In the genomic region with DNA sequence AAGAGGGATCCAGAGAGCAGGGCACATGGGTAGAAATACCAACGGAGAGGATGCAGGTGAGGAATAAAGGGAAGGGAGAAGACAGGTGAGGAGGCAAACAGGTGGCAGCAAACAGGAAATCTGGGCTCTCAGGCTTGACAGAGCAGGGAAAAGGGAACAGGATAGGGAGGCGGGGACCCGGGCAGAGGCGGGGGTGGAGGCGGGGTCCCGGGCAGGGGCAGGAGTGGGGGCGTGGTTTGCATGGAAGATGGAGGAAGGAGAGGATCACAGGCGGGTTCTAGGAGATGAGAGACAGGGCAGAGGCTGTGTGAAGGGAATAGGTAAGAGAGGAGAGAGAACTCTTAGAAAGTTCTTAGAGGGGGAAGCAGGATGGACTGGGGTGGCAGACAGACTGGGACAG, we compare ENCODE assay signal across 18 mouse cellular contexts. TPM values are rescaled to one million over a fixed set of nuclear protein-coding genes. Genes with fewer than 3 reads are reported as not detected.
DNase-seq lines count a peak whose midpoint lies in the region; ATAC-seq and TF ChIP-seq lines count a peak whose summit lies in the region.
"Had no signal": no experiment of that assay in that cellular context is flagged by ENCODE, and none has a peak within 500 bp of the region (broad histone marks: within the 10 kb centered on the region; RNA-seq: fewer than 3 reads in every experiment).

No protein-coding gene starts in this region.

- DNase-seq in adrenal gland, postnatal 10 days = peak; percentile 42
- DNase-seq in adrenal gland, postnatal 25 days = no peak
- peak; percentile 34 for DNase-seq in liver, postnatal 0 days
- DNase-seq in embryo, embryonic 10 days (ENCODE audit: low spot score) = peak; percentile 13
- DNase-seq in kidney, postnatal 4 days = peak; percentile 62 to 67
- DNase-seq in spleen, adult 18-20 months = no peak
- DNase-seq in thymus, postnatal 14 days = no peak
- DNase-seq: cerebellum, postnatal 25 days; left cerebral cortex, postnatal 4 days had no signal

- no peaks in the 10 kb centered on the region for H3K9me3 ChIP-seq in liver, postnatal 0 days (ENCODE audit: low read length)
- H3K9me3 ChIP-seq in liver, embryonic 12.5 days (replicated peaks) = no peaks in the 10 kb centered on the region
- H3K9me3 ChIP-seq: G1E; hindbrain, embryonic 15.5 days had no signal

- H3K4me2 ChIP-seq in liver, postnatal 0 days (ENCODE audit: low read depth, low read length) = no peak overlapping the region
- no peak overlapping the region for H3K4me2 ChIP-seq in liver, embryonic 12.5 days
- H3K4me2 ChIP-seq: heart, embryonic 11.5 days; hindbrain, embryonic 15.5 days had no signal

- no peak for ATAC-seq in liver, postnatal 0 days
- ATAC-seq in liver, embryonic 12.5 days = no peak

- no peaks in the 10 kb centered on the region for H3K36me3 ChIP-seq in liver, postnatal 0 days (replicated peaks; ENCODE audit: insufficient read depth, low read length)
- no peaks in the 10 kb centered on the region for H3K36me3 ChIP-seq in liver, embryonic 12.5 days
- H3K36me3 ChIP-seq: G1E; hindbrain, embryonic 15.5 days had no signal

- TF ChIP-seq EP300 in liver, postnatal 0 days (IDR thresholded peaks at IDR 0.05; ENCODE audit: low read depth) = no peak

- no peak overlapping the region for H3K4me3 ChIP-seq in liver, postnatal 0 days (ENCODE audit: low read depth, low read length)
- H3K4me3 ChIP-seq in liver, embryonic 12.5 days = no peak overlapping the region
- H3K4me3 ChIP-seq: hindbrain, embryonic 15.5 days had no signal

- H3K27ac ChIP-seq in liver, postnatal 0 days (ENCODE audit: low read depth) = no peak overlapping the region
- no peak overlapping the region for H3K27ac ChIP-seq in liver, embryonic 12.5 days
- H3K27ac ChIP-seq: hindbrain, embryonic 15.5 days; macrophage had no signal

- no peak for TF ChIP-seq CTCF in liver, postnatal 0 days (IDR thresholded peaks at IDR 0.05; ENCODE audit: low read depth)

- H3K27me3 ChIP-seq in liver, postnatal 0 days (ENCODE audit: insufficient read depth, low read length) = no peaks in the 10 kb centered on the region
- 0 out of 2 replicates have a peak, but pooled peaks cover 6% of the 10 kb centered on the region for H3K27me3 ChIP-seq in liver, embryonic 12.5 days (replicated peaks)
- H3K27me3 ChIP-seq: hindbrain, embryonic 15.5 days had no signal

- H3K4me1 ChIP-seq in liver, postnatal 0 days (ENCODE audit: insufficient read depth) = no peaks in the 10 kb centered on the region
- H3K4me1 ChIP-seq in liver, embryonic 12.5 days = no peaks in the 10 kb centered on the region
- H3K4me1 ChIP-seq: hindbrain, embryonic 15.5 days had no signal

- WGBS in liver, postnatal 0 days (ENCODE audit: insufficient replicate concordance) = 8% methylated on average over 8 of the region's 8 CpGs
- 5% methylated on average over 8 of the region's 8 CpGs for WGBS in liver, embryonic 12.5 days (ENCODE audit: insufficient replicate concordance)

- H3K9ac ChIP-seq in liver, postnatal 0 days (replicated peaks) = no peak overlapping the region
- no peak overlapping the region for H3K9ac ChIP-seq in liver, embryonic 12.5 days
- H3K9ac ChIP-seq: hindbrain, embryonic 15.5 days had no signal

RNA-seq across cellular contexts. Expression of a gene that starts 27.1 kb away (rescaled TPM):
- total RNA-seq in adrenal gland, postnatal 10 days (2021) = 10 to 100 TPM in 1 of 2 experiments, 1 to 10 TPM in 1; 9.2 to 13.0 TPM
- total RNA-seq in adrenal gland, postnatal 25 days (2021) = 15.9 and 17.4 TPM in 2 replicates
- polyA plus RNA-seq in liver, postnatal 0 days (2015; fragmentation: Nextera tagmentation; extraction: Ambion mirVana) = 0.12 and 0.26 TPM in 2 replicates
- 1.3 and 1.5 TPM in 2 replicates for polyA plus RNA-seq in liver, embryonic 12.5 days (2016; fragmentation: Nextera tagmentation; extraction: Ambion mirVana)

RNA-seq across cellular contexts. Expression of a gene that starts 31.4 kb away (rescaled TPM):
- not detected for total RNA-seq in adrenal gland, postnatal 10 days (2021)
- total RNA-seq in adrenal gland, postnatal 25 days (2021) = not detected in 2 replicates
- polyA plus RNA-seq in liver, postnatal 0 days (2015; fragmentation: Nextera tagmentation; extraction: Ambion mirVana) = not detected in 2 replicates
- polyA plus RNA-seq in liver, embryonic 12.5 days (2016; fragmentation: Nextera tagmentation; extraction: Ambion mirVana) = not detected in 2 replicates
- total RNA-seq: gastrocnemius, adult 18-20 months; left cerebral cortex, postnatal 4 days; monocyte, adult 5-6 weeks; neutrophil, adult 5-6 weeks had no signal
- polyA plus RNA-seq: G1E; heart, embryonic 11.5 days; hindbrain, embryonic 15.5 days; macrophage; thymus, postnatal 0 days had no signal

RNA-seq across cellular contexts. Expression of a gene that starts 41.6 kb away (rescaled TPM):
- total RNA-seq in adrenal gland, postnatal 10 days (2021) = 10 to 100 TPM; 23.3 to 24.7 TPM
- total RNA-seq in adrenal gland, postnatal 25 days (2021) = 7.2 and 11.2 TPM in 2 replicates
- 75.4 and 81.4 TPM in 2 replicates for polyA plus RNA-seq in liver, postnatal 0 days (2015; fragmentation: Nextera tagmentation; extraction: Ambion mirVana)
- polyA plus RNA-seq in liver, embryonic 12.5 days (2016; fragmentation: Nextera tagmentation; extraction: Ambion mirVana) = 41.0 and 41.3 TPM in 2 replicates

RNA-seq across cellular contexts. Expression of a gene that starts 43.8 kb away (rescaled TPM):
- total RNA-seq in adrenal gland, postnatal 10 days (2021) = not detected
- total RNA-seq in adrenal gland, postnatal 25 days (2021) = not detected in 2 replicates
- polyA plus RNA-seq in liver, postnatal 0 days (2015; fragmentation: Nextera tagmentation; extraction: Ambion mirVana) = not detected in 2 replicates
- polyA plus RNA-seq in liver, embryonic 12.5 days (2016; fragmentation: Nextera tagmentation; extraction: Ambion mirVana) = not detected in 2 replicates
- total RNA-seq: G1E; gastrocnemius, adult 18-20 months; left cerebral cortex, postnatal 4 days; monocyte, adult 5-6 weeks; neutrophil, adult 5-6 weeks had no signal
- polyA plus RNA-seq: G1E; heart, embryonic 11.5 days; hindbrain, embryonic 15.5 days; macrophage had no signal

Comparison
In these comparisons a context has a peak if more than half of its experiments do, and no peak if none do; other contexts are left out.
1. DNase-seq: peak in adrenal gland, postnatal 10 days (single experiment), liver, postnatal 0 days (single experiment), embryo, embryonic 10 days (single experiment) and kidney, postnatal 4 days (2 of 2); none in adrenal gland, postnatal 25 days (single experiment), spleen, adult 18-20 months (0 of 2) and thymus, postnatal 14 days (single experiment).